Mouse (Mus musculus): Measurements from ENCODE around the gene Negr1. TPM values are rescaled to one million over a fixed set of nuclear protein-coding genes. Genes with fewer than 3 reads are reported as not detected.
A peak's percentile ranks its signal among the peaks of the same experiment; 100 is the strongest.

Gene Negr1
- polyA plus RNA-seq, 1 experiment from 2014 or later = not detected

GRCm38 (mm10) chr3:156643710-156644363 lies 82.2 kb downstream of the Negr1 start:
- H3K9me3 ChIP-seq (ENCODE audit: low read length) = no peaks in the 10 kb centered on the region
- no peaks in the 10 kb centered on the region for H3K27me3 ChIP-seq (ENCODE audit: insufficient read depth, low read length)
- H3K4me2 ChIP-seq (ENCODE audit: low read depth, low read length) = no peak overlapping the region
- no peak overlapping the region for H3K4me3 ChIP-seq (ENCODE audit: low read depth, low read length)
- no peaks in the 10 kb centered on the region for H3K4me1 ChIP-seq (ENCODE audit: insufficient read depth)
- TF ChIP-seq CTCF (IDR thresholded peaks at IDR 0.05; ENCODE audit: low read depth) (peak; percentile 63), EP300 (IDR thresholded peaks at IDR 0.05; ENCODE audit: low read depth) (no peak)
- no peak overlapping the region for H3K27ac ChIP-seq (ENCODE audit: low read depth)
- no peak for ATAC-seq
- no peaks in the 10 kb centered on the region for H3K36me3 ChIP-seq (replicated peaks; ENCODE audit: insufficient read depth, low read length)
- DNase-seq = peak; percentile 18
- 77% methylated on average over 3 of the region's 3 CpGs for WGBS (ENCODE audit: insufficient replicate concordance)
- H3K9ac ChIP-seq (replicated peaks) = no peak overlapping the region

GRCm38 (mm10) chr3:156648378-156648777 lies 86.8 kb downstream of the Negr1 start:
- H3K4me3 ChIP-seq (ENCODE audit: low read depth, low read length) = no peak overlapping the region
- no peaks in the 10 kb centered on the region for H3K4me1 ChIP-seq (ENCODE audit: insufficient read depth)
- TF ChIP-seq EP300 (IDR thresholded peaks at IDR 0.05; ENCODE audit: low read depth) (no peak), CTCF (IDR thresholded peaks at IDR 0.05; ENCODE audit: low read depth) (no peak)
- no peak overlapping the region for H3K4me2 ChIP-seq (ENCODE audit: low read depth, low read length)
- H3K27ac ChIP-seq (ENCODE audit: low read depth) = no peak overlapping the region
- no peaks in the 10 kb centered on the region for H3K36me3 ChIP-seq (replicated peaks; ENCODE audit: insufficient read depth, low read length)
- no peaks in the 10 kb centered on the region for H3K27me3 ChIP-seq (ENCODE audit: insufficient read depth, low read length)
- no peak overlapping the region for H3K9ac ChIP-seq (replicated peaks)
- ATAC-seq (no peak), DNase-seq (no peak)
- 73% methylated on average over 3 of the region's 3 CpGs for WGBS (ENCODE audit: insufficient replicate concordance)
- H3K9me3 ChIP-seq (ENCODE audit: low read length) = no peaks in the 10 kb centered on the region

GRCm38 (mm10) chr3:156662553-156662952 lies 101.0 kb downstream of the Negr1 start:
- no peaks in the 10 kb centered on the region for H3K36me3 ChIP-seq (replicated peaks; ENCODE audit: insufficient read depth, low read length)
- H3K9ac ChIP-seq (replicated peaks) = no peak overlapping the region
- H3K9me3 ChIP-seq (ENCODE audit: low read length) = no peaks in the 10 kb centered on the region
- no peak for ATAC-seq
- H3K4me3 ChIP-seq (ENCODE audit: low read depth, low read length) = no peak overlapping the region
- DNase-seq = no peak
- TF ChIP-seq CTCF (IDR thresholded peaks at IDR 0.05; ENCODE audit: low read depth) (no peak), EP300 (IDR thresholded peaks at IDR 0.05; ENCODE audit: low read depth) (no peak)
- H3K4me1 ChIP-seq (ENCODE audit: insufficient read depth) = no peaks in the 10 kb centered on the region
- no peaks in the 10 kb centered on the region for H3K27me3 ChIP-seq (ENCODE audit: insufficient read depth, low read length)
- 77% methylated on average over 2 of the region's 2 CpGs for WGBS (ENCODE audit: insufficient replicate concordance)
- no peak overlapping the region for H3K27ac ChIP-seq (ENCODE audit: low read depth)
- H3K4me2 ChIP-seq (ENCODE audit: low read depth, low read length) = no peak overlapping the region

DNA sequence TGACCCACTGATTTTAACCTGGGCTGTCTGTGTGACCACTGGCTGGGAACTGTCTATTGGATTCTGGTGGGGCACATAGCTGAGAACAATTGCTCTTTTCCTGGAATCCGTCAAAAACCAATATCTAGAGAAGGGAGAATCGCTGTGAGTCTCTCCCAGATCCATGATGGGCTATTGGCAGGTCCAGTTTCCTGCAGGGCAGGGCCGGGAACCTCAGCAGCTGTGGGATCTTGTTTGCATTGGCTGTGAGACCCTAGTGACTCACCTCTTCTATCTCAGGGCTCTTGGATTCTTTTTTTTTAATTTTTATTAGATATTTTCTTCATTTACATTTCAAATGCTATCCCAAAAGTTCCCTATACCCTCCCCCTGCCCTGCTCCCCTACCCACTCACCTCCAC lies 111.0 kb downstream of the Negr1 start:
- Histone ChIP-seq H3K27me3 (ENCODE audit: insufficient read depth, low read length) (no peaks in the 10 kb centered on the region), H3K9me3 (ENCODE audit: low read length) (no peaks in the 10 kb centered on the region), H3K4me2 (ENCODE audit: low read depth, low read length) (no peak overlapping the region), H3K9ac (replicated peaks) (no peak overlapping the region), H3K4me1 (ENCODE audit: insufficient read depth) (no peaks in the 10 kb centered on the region), H3K27ac (ENCODE audit: low read depth) (no peak overlapping the region), H3K36me3 (replicated peaks; ENCODE audit: insufficient read depth, low read length) (no peaks in the 10 kb centered on the region), H3K4me3 (ENCODE audit: low read depth, low read length) (no peak overlapping the region)
- no peak for TF ChIP-seq CTCF (IDR thresholded peaks at IDR 0.05; ENCODE audit: low read depth)
- no peak for TF ChIP-seq EP300 (IDR thresholded peaks at IDR 0.05; ENCODE audit: low read depth)
- no peak for DNase-seq
- no peak for ATAC-seq
- WGBS (ENCODE audit: insufficient replicate concordance) = 61% methylated on average over 3 of the region's 3 CpGs

DNA sequence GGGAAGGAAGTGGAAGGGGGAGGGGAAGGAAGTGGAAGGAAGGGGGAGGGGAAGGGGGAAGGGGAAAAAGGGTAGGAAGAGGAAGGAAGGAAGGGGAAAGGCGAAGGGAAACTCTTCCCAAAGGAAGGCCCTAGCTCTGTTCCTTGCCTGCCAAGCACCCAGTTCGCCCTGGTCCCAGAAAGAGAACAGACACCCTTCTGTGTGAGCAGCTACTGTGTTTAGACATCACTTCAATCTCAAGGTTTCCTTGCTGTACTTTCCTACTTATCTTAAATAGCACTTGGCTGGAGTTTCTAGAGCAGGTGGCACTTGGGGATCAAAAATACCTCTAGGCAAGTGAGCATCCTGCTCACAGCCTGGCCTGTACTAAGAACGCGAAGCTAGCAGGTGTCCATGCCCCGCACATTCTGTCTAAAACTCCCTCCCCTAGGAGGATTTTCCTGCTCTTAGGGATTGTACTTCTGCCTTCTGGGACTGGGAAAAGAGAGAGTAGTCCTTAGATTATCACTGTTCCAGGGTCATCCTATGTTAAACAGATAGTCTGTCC lies 128.5 kb downstream of the Negr1 start:
- H3K27ac ChIP-seq (ENCODE audit: low read depth) = no peak overlapping the region
- ATAC-seq (no peak), DNase-seq (no peak)
- TF ChIP-seq CTCF (IDR thresholded peaks at IDR 0.05; ENCODE audit: low read depth) = no peak
- H3K9ac ChIP-seq (replicated peaks) = no peak overlapping the region
- H3K4me3 ChIP-seq (ENCODE audit: low read depth, low read length) = no peak overlapping the region
- 82% methylated on average over 5 of the region's 5 CpGs for WGBS (ENCODE audit: insufficient replicate concordance)
- no peaks in the 10 kb centered on the region for H3K36me3 ChIP-seq (replicated peaks; ENCODE audit: insufficient read depth, low read length)
- H3K9me3 ChIP-seq (ENCODE audit: low read length) = no peaks in the 10 kb centered on the region
- no peak overlapping the region for H3K4me2 ChIP-seq (ENCODE audit: low read depth, low read length)
- no peaks in the 10 kb centered on the region for H3K27me3 ChIP-seq (ENCODE audit: insufficient read depth, low read length)
- no peaks in the 10 kb centered on the region for H3K4me1 ChIP-seq (ENCODE audit: insufficient read depth)

GRCm38 (mm10) chr3:156698687-156699086 lies 137.1 kb downstream of the Negr1 start:
- no peak for TF ChIP-seq EP300 (IDR thresholded peaks at IDR 0.05; ENCODE audit: low read depth)
- H3K4me2 ChIP-seq (ENCODE audit: low read depth, low read length) = no peak overlapping the region
- H3K36me3 ChIP-seq (replicated peaks; ENCODE audit: insufficient read depth, low read length) = no peaks in the 10 kb centered on the region
- no peak for ATAC-seq
- no peak overlapping the region for H3K27ac ChIP-seq (ENCODE audit: low read depth)
- H3K9ac ChIP-seq (replicated peaks) = no peak overlapping the region
- no peaks in the 10 kb centered on the region for H3K27me3 ChIP-seq (ENCODE audit: insufficient read depth, low read length)
- H3K9me3 ChIP-seq (ENCODE audit: low read length) = no peaks in the 10 kb centered on the region
- WGBS (ENCODE audit: insufficient replicate concordance) = 86% methylated on average over 1 of the region's 1 CpGs
- no peak overlapping the region for H3K4me3 ChIP-seq (ENCODE audit: low read depth, low read length)
- no peak for DNase-seq
- H3K4me1 ChIP-seq (ENCODE audit: insufficient read depth) = no peaks in the 10 kb centered on the region

Data from liver, postnatal 0 days (tissue).